Mouse (Mus musculus) hindbrain, embryonic 11.5 days (tissue): ENCODE data around the gene Barx1. TPM values are rescaled to one million over a fixed set of nuclear protein-coding genes. Genes with fewer than 3 reads are reported as not detected.

Experiments used
- polyA plus RNA-seq: library from polyadenylated mRNA; unstranded; fragments of >200 nt; fragmentation: Nextera tagmentation; extraction: Ambion mirVana; gene quantifications from 2 replicates; pipeline ENCODE4 v1.2.1, GENCODE M21; 2014

The Barx1 gene
- polyA plus RNA-seq, 1 experiment from 2014 or later, result 0.83 TPM

Other genes with a start within 250 kb of the Barx1 start
- 7.9 and 8.9 TPM in 2 replicates for gene Zfp169, start 149.5 kb upstream of the Barx1 start, polyA plus RNA-seq
- gene A830005F24Rik, start 149.4 kb upstream of the Barx1 start, polyA plus RNA-seq, result 3.0 and 4.6 TPM in 2 replicates
- gene Ptpdc1, start 37.3 kb upstream of the Barx1 start, polyA plus RNA-seq, result 12.2 and 12.5 TPM in 2 replicates
- 10.0 and 13.2 TPM in 2 replicates for gene Phf2, start 208.1 kb downstream of the Barx1 start, polyA plus RNA-seq